Mouse (Mus musculus) liver, adult 10 weeks (tissue): ENCODE data around the gene Szt2. TPM values are rescaled to one million over a fixed set of nuclear protein-coding genes. Genes with fewer than 3 reads are reported as not detected.

Source experiments
- polyA plus RNA-seq: library from polyadenylated mRNA; stranded (reverse); fragments of 350-450 nt; fragmentation: Illumina TruSeq; extraction: RNeasy Lipid Tissue Mini Kit (QIAGEN cat#74804); gene quantifications from one replicate; pipeline ENCODE4 v1.2.3, GENCODE M21; 2014; ENCODE audit warnings: low read depth, low replicate concordance

Szt2 gene
- 0.74 TPM for polyA plus RNA-seq

DNA sequence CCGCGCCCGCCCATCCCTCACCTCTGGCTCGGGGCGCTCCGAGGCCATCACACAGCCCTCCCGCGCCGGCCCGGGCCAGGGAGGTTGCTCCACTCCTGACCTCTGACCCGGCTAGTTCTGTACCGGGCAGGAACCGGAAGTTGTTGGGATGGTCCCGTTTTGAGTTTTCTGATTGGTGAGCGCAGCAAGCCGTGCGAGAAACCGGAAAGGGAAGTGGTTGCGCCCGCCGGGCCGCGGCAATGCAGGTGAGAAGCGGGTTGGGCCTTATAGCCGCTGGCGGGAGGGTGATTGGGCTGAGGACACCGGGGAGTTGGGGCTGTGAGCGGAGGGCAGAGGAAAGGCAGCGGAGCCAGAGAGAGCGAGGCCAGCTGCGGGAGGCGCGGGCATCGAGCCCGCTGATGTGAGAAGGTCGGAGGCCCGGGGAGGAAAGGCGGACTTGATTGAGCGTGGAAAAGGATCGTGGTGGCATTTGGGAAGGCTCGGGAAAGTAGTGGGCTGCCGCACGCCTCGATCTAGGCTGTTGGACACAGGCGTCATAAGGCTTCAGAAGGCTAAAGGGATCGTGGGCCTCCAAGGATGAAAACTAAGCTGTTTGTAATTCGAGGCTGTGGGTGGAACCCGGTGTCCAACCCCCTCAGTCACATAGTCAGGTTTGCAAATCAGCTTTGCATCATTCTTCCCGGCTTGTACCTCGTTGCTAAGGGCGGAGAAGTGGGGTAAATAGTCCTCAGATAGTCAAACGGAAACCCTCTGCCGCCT is at the start of gene Szt2, which contains the start of gene Med8:
Gene Szt2, minus strand, starts transcription at position 132 of the 759 bp plus-strand sequence.
Gene Med8, plus strand, starts transcription at position 196 of the 759 bp plus-strand sequence.

DNA sequence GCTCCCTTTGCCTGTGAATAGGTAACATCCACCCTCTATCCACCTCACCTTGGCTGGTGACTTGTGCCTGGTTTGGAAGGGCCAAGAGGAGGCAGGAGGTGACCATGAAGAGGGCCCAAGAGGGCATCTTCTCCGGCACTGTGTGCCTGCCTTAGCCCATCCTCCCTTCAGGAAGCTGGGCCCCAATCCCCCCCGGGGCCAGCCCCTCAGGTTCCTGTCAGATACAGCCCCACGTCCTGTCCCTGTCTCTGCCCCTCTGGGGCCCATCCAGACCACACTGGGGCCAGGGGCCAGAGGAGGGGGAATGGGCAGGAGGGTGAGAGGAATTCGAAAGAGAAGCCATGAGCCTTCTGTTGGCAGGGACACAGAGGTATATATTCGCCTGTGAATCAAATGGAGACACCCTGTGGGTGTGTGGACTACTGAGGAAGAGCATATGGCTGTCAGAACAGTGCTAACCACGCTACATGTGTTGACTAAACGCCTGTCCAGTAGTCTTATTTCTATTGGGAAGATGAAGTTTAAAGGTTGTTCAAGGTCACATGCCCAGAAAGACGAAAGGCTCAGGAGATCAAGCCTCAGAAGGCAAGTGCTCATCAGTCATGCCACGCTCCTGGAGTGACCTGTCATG is 48.4 kb upstream of the Szt2 start, which contains the start of gene Mpl:
Gene Mpl, minus strand, starts transcription at position 169 of the 631 bp plus-strand sequence.

DNA sequence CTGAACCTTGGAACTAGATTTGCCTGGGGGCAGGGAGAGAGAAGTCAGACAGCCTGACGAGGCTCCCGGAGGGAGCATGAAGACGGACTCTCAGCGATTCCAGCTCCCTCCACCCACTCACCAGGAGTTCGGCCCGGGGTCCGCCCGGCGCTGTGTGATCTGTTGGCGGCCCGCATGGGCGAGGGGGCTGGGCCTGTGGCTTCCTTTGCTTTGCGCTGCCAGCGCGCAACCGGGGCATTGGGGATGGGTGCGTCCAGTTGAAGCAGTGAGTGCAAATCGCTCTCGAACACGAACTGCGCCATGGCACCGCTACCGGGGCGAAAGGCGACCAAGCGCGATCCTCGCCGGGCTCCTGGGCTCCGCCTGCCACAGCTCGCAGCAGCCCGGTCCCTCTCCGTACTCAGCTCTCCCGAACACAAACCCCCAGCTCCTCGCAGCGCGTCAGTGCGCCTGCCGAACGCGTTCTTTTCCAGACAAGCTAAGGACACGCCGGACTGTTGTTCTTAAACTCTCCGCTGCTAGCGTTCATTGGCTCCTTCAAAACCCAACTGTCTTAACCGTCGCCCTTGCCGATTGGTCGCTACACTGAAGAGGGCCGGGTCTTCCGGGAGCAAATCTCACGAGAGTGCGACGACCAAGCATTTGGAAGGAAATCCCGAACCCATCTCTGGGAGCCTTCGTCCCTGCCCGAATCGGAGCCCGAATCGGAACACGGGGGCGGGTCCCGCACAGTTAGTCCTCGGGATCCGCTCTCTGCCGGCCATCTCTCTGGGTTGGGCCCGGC is 27.9 kb upstream of the Szt2 start, which contains the start of gene Cdc20:
Gene Cdc20, minus strand, starts transcription at position 533 of the 784 bp plus-strand sequence.

DNA sequence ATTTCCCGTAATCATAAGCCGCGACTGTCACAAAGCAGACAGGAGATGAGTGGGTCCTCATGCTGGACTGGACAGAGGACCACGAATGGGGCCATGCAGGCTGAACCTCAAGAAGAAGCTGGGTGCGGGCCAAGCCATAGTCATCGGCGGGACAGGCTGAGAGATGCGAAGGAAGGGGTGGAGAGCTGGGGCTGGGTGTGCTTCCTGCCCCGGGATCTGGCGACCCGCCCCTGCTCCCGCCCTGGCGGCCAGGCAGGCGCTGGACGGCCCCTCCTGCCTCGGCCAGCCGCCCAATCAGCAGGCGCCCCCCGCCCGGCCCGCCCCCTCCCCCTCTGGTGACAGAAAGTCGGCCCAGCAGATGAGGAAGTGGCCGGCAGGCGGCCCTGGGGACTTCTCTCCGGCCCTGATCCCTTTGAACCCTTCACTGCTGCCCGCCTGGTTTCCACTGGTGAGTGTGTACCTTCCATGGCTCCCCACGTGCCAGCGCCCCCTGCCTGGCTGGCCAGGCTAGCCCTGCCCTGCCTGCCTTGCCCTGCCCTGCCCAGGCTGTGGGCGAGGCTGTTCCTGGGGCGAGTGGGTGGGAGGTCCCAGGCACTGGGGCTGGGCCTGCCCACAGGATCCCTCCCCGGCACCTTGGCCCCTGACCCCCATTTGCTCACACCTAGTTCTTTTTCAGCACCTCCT is 18.8 kb upstream of the Szt2 start, which contains the start of gene Elovl1:
Gene Elovl1, plus strand, starts transcription at position 326 of the 684 bp plus-strand sequence.

Other genes starting within 250 kb of the Szt2 start
- gene Kdm4a, start 229.2 kb downstream of the Szt2 start, polyA plus RNA-seq: 2.7 TPM
- gene Ptprf, start 117.9 kb downstream of the Szt2 start, polyA plus RNA-seq: 5.9 TPM
- 49.0 TPM for gene Med8, start 64 bp upstream of the Szt2 start, polyA plus RNA-seq
- 21.7 TPM for gene Elovl1, start 18.8 kb upstream of the Szt2 start, polyA plus RNA-seq
- not detected for gene Cdc20, start 28.1 kb upstream of the Szt2 start, polyA plus RNA-seq
- gene Mpl, start 48.2 kb upstream of the Szt2 start, polyA plus RNA-seq: not detected
- 0.90 TPM for gene Tie1, start 80.8 kb upstream of the Szt2 start, polyA plus RNA-seq
- gene 2610528J11Rik, start 117.7 kb upstream of the Szt2 start, polyA plus RNA-seq: 8.2 TPM
- gene Tmem125, start 134.8 kb upstream of the Szt2 start, polyA plus RNA-seq: 1.8 TPM
- gene Cfap57, start 211.5 kb upstream of the Szt2 start, polyA plus RNA-seq: not detected
- gene Ebna1bp2, start 211.5 kb upstream of the Szt2 start, polyA plus RNA-seq: 13.0 TPM
- gene Olfr62, start 249.7 kb upstream of the Szt2 start, polyA plus RNA-seq: not detected